Comparison of ENCODE assay signal across 17 mouse cellular contexts in genomic region chr5:121462967-121463366, GRCm38 (mm10). TPM values are rescaled to one million over a fixed set of nuclear protein-coding genes. Genes with fewer than 3 reads are reported as not detected.
A peak's percentile ranks its signal among the peaks of the same experiment; 100 is the strongest.
DNase-seq lines count a peak whose midpoint lies in the region; ATAC-seq and TF ChIP-seq lines count a peak whose summit lies in the region.
"Had no signal": no experiment of that assay in that cellular context is flagged by ENCODE, and none has a peak within 500 bp of the region (broad histone marks: within the 10 kb centered on the region; RNA-seq: fewer than 3 reads in every experiment).

No protein-coding gene starts in this region.

- H3K9me3 ChIP-seq in intestine, embryonic 14.5 days (ENCODE audit: control insufficient read depth, low read length) = no peaks in the 10 kb centered on the region
- H3K9me3 ChIP-seq in kidney, postnatal 0 days (replicated peaks; ENCODE audit: low read length) = no peaks in the 10 kb centered on the region
- H3K9me3 ChIP-seq in lung, postnatal 0 days (ENCODE audit: low read length) = no peaks in the 10 kb centered on the region
- no peaks in the 10 kb centered on the region for H3K9me3 ChIP-seq in hindbrain, embryonic 14.5 days (ENCODE audit: control insufficient read depth, low read length)
- H3K9me3 ChIP-seq: embryonic facial prominence, embryonic 10.5 days; midbrain, embryonic 15.5 days had no signal

- WGBS in intestine, embryonic 14.5 days = 44% methylated on average over 5 of the region's 5 CpGs
- 36% methylated on average over 5 of the region's 5 CpGs for WGBS in kidney, postnatal 0 days
- WGBS in lung, postnatal 0 days = 40% methylated on average over 5 of the region's 5 CpGs
- 77% methylated on average over 5 of the region's 5 CpGs for WGBS in hindbrain, embryonic 14.5 days

- no peaks in the 10 kb centered on the region; the same call in 1 of the 2 replicates for H3K4me1 ChIP-seq in intestine, embryonic 14.5 days (replicated peaks; ENCODE audit: control insufficient read depth, insufficient read depth, low read length)
- H3K4me1 ChIP-seq in kidney, postnatal 0 days (replicated peaks; ENCODE audit: insufficient read depth, low read length) = 0 out of 2 replicates have a peak, but pooled peaks cover 2% of the 10 kb centered on the region
- no peaks in the 10 kb centered on the region for H3K4me1 ChIP-seq in lung, postnatal 0 days (ENCODE audit: insufficient read depth, low read depth, low read length)
- H3K4me1 ChIP-seq in hindbrain, embryonic 14.5 days (replicated peaks; ENCODE audit: control insufficient read depth, insufficient read depth, low read length) = no peaks in the 10 kb centered on the region
- H3K4me1 ChIP-seq: midbrain, embryonic 15.5 days had no signal

- H3K9ac ChIP-seq in intestine, embryonic 14.5 days (ENCODE audit: low read length) = no peak overlapping the region
- H3K9ac ChIP-seq in kidney, postnatal 0 days (ENCODE audit: low read depth, low read length) = peak overlapping the region; percentile 35; the same call in 1 of the 2 replicates
- H3K9ac ChIP-seq in lung, postnatal 0 days (replicated peaks; ENCODE audit: low read depth) = no peak overlapping the region
- no peak overlapping the region for H3K9ac ChIP-seq in hindbrain, embryonic 14.5 days
- H3K9ac ChIP-seq: lung, embryonic 14.5 days; midbrain, embryonic 15.5 days had no signal

- no peak for TF ChIP-seq CTCF in kidney, postnatal 0 days (IDR thresholded peaks at IDR 0.05; ENCODE audit: low read depth)
- no peak for TF ChIP-seq CTCF in lung, postnatal 0 days (IDR thresholded peaks at IDR 0.05)

- no peaks in the 10 kb centered on the region for H3K36me3 ChIP-seq in intestine, embryonic 14.5 days (ENCODE audit: control insufficient read depth, insufficient read depth, low read length)
- no peaks in the 10 kb centered on the region for H3K36me3 ChIP-seq in kidney, postnatal 0 days (ENCODE audit: insufficient read depth, low read length)
- H3K36me3 ChIP-seq in lung, postnatal 0 days (ENCODE audit: insufficient read depth, low read length) = no peaks in the 10 kb centered on the region
- H3K36me3 ChIP-seq in hindbrain, embryonic 14.5 days (replicated peaks; ENCODE audit: control insufficient read depth, insufficient read depth) = no peaks in the 10 kb centered on the region
- H3K36me3 ChIP-seq: embryonic facial prominence, embryonic 10.5 days; midbrain, embryonic 15.5 days had no signal

- H3K27ac ChIP-seq in intestine, embryonic 14.5 days (ENCODE audit: low read depth) = no peak overlapping the region
- peak overlapping the region; percentile 85 for H3K27ac ChIP-seq in kidney, postnatal 0 days
- peak overlapping the region; percentile 70 for H3K27ac ChIP-seq in lung, postnatal 0 days (ENCODE audit: low read length)
- no peak overlapping the region for H3K27ac ChIP-seq in hindbrain, embryonic 14.5 days
- H3K27ac ChIP-seq: embryonic facial prominence, embryonic 10.5 days; left cerebral cortex, adult 2 months; midbrain, embryonic 15.5 days had no signal

- peak; percentile 65; the same call in 1 of the 2 replicates for ATAC-seq in erythroblast, adult 5-6 weeks (replicated peaks; ENCODE audit: low FRiP score, poor library complexity, severe bottlenecking)
- 0 out of 2 replicates have a peak, but pooled peaks have one; percentile 55 for ATAC-seq in intestine, embryonic 14.5 days (replicated peaks; ENCODE audit: low FRiP score, low TSS enrichment, low read depth)
- ATAC-seq in kidney, postnatal 0 days (replicated peaks; ENCODE audit: low FRiP score, low read depth) = peak; percentile 76; the same call in 1 of the 2 replicates
- ATAC-seq in lung, postnatal 0 days = peak; percentile 90
- ATAC-seq in megakaryocyte-erythroid progenitor cell, adult 5-6 weeks (replicated peaks; ENCODE audit: low FRiP score, low TSS enrichment, poor library complexity, severe bottlenecking) = no peak
- ATAC-seq in hindbrain, embryonic 14.5 days (ENCODE audit: low FRiP score) = no peak
- ATAC-seq: midbrain, embryonic 15.5 days had no signal

- no peak for DNase-seq in intestine, embryonic 14.5 days (ENCODE audit: low spot score)
- no peak for DNase-seq in kidney, postnatal 0 days (ENCODE audit: low spot score)
- DNase-seq in lung, postnatal 0 days (ENCODE audit: low spot score) = peak; percentile 75
- no peak for DNase-seq in right cerebral cortex, postnatal 4 days
- no peak for DNase-seq in left cerebral cortex, adult 8-10 months (ENCODE audit: low spot score in 2 of 2)
- DNase-seq in hindbrain, embryonic 14.5 days (ENCODE audit: low spot score) = no peak
- DNase-seq: cerebellum, postnatal 25 days; heart, postnatal 4 days; lung, embryonic 14.5 days; right cerebral cortex, postnatal 25 days; thymus, postnatal 4 days had no signal

- H3K4me2 ChIP-seq in intestine, embryonic 14.5 days (ENCODE audit: low read length) = no peak overlapping the region
- H3K4me2 ChIP-seq in kidney, postnatal 0 days (ENCODE audit: low read length) = peak overlapping the region; percentile 35
- H3K4me2 ChIP-seq in lung, postnatal 0 days (replicated peaks; ENCODE audit: low read depth, low read length) = peak overlapping the region; percentile 15; the same call in 1 of the 2 replicates
- no peak overlapping the region for H3K4me2 ChIP-seq in hindbrain, embryonic 14.5 days (replicated peaks)
- H3K4me2 ChIP-seq: lung, embryonic 14.5 days; midbrain, embryonic 15.5 days had no signal

- H3K27me3 ChIP-seq in intestine, embryonic 14.5 days (replicated peaks; ENCODE audit: control insufficient read depth, insufficient read depth, low read length) = no peaks in the 10 kb centered on the region
- H3K27me3 ChIP-seq in kidney, postnatal 0 days (ENCODE audit: insufficient read depth, low read length) = no peaks in the 10 kb centered on the region
- no peaks in the 10 kb centered on the region for H3K27me3 ChIP-seq in lung, postnatal 0 days (replicated peaks; ENCODE audit: insufficient read depth, low read length)
- H3K27me3 ChIP-seq in hindbrain, embryonic 14.5 days (ENCODE audit: control insufficient read depth, insufficient read depth, low read length) = no peaks in the 10 kb centered on the region
- H3K27me3 ChIP-seq: midbrain, embryonic 15.5 days had no signal

- no peak overlapping the region for H3K4me3 ChIP-seq in intestine, embryonic 14.5 days (ENCODE audit: low read depth, low read length)
- H3K4me3 ChIP-seq in kidney, postnatal 0 days (replicated peaks; ENCODE audit: low read depth, low read length) = no peak overlapping the region
- no peak overlapping the region for H3K4me3 ChIP-seq in lung, postnatal 0 days (ENCODE audit: low read depth, low read length)
- H3K4me3 ChIP-seq in hindbrain, embryonic 14.5 days (replicated peaks; ENCODE audit: low read length) = no peak overlapping the region
- H3K4me3 ChIP-seq: embryonic facial prominence, embryonic 10.5 days; left cerebral cortex, adult 2 months; midbrain, embryonic 15.5 days had no signal

- TF ChIP-seq EP300 in lung, postnatal 0 days (IDR thresholded peaks at IDR 0.05) = no peak

RNA-seq across cellular contexts. Expression of gene Erp29, which starts 10.7 kb away (rescaled TPM):
- total RNA-seq in erythroblast, adult 5-6 weeks (2015; ENCODE audit: low replicate concordance) = 37.8 and 44.6 TPM in 2 replicates
- 76.1 and 121 TPM in 2 replicates for total RNA-seq in erythroblast, adult 5-6 weeks (2017; ENCODE audit: low replicate concordance)
- polyA plus RNA-seq in intestine, embryonic 14.5 days (2014; fragmentation: Nextera tagmentation; extraction: Ambion mirVana) = 164 and 167 TPM in 2 replicates
- 190 and 195 TPM in 2 replicates for polyA plus RNA-seq in kidney, postnatal 0 days (2015; fragmentation: Nextera tagmentation; extraction: Ambion mirVana)
- polyA plus RNA-seq in lung, postnatal 0 days (2015; fragmentation: Nextera tagmentation; extraction: Ambion mirVana) = 122 and 123 TPM in 2 replicates
- 191 and 257 TPM in 2 replicates for total RNA-seq in megakaryocyte-erythroid progenitor cell, adult 5-6 weeks (2014; fragmentation: Nextera tagmentation)
- total RNA-seq in megakaryocyte-erythroid progenitor cell, adult 5-6 weeks (2017) = 422 and 491 TPM in 2 replicates
- total RNA-seq in left cerebral cortex, adult 8-10 months (2022) = 100 to 1,000 TPM; 116 to 148 (median 130) TPM
- polyA plus RNA-seq in hindbrain, embryonic 14.5 days (2014; fragmentation: Nextera tagmentation; extraction: Ambion mirVana) = 146 and 147 TPM in 2 replicates

RNA-seq across cellular contexts. Expression of gene Tmem116, which starts 11.3 kb away (rescaled TPM):
- total RNA-seq in erythroblast, adult 5-6 weeks (2015; ENCODE audit: low replicate concordance) = not detected in 2 replicates
- 0.42 and 1.4 TPM in 2 replicates for total RNA-seq in erythroblast, adult 5-6 weeks (2017; ENCODE audit: low replicate concordance)
- 1.8 and 2.7 TPM in 2 replicates for polyA plus RNA-seq in intestine, embryonic 14.5 days (2014; fragmentation: Nextera tagmentation; extraction: Ambion mirVana)
- 32.7 and 36.8 TPM in 2 replicates for polyA plus RNA-seq in kidney, postnatal 0 days (2015; fragmentation: Nextera tagmentation; extraction: Ambion mirVana)
- 36.1 and 40.4 TPM in 2 replicates for polyA plus RNA-seq in lung, postnatal 0 days (2015; fragmentation: Nextera tagmentation; extraction: Ambion mirVana)
- not detected in 2 replicates for total RNA-seq in megakaryocyte-erythroid progenitor cell, adult 5-6 weeks (2014; fragmentation: Nextera tagmentation)
- total RNA-seq in megakaryocyte-erythroid progenitor cell, adult 5-6 weeks (2017) = 2.3 TPM in 1 of 2 replicates, not detected in the other
- total RNA-seq in left cerebral cortex, adult 8-10 months (2022) = 10 to 100 TPM in 1 of 4 experiments, 1 to 10 TPM in 3; 6.6 to 10.1 (median 7.8) TPM
- 1.2 and 1.9 TPM in 2 replicates for polyA plus RNA-seq in hindbrain, embryonic 14.5 days (2014; fragmentation: Nextera tagmentation; extraction: Ambion mirVana)

RNA-seq across cellular contexts. Expression of gene Adam1b, which starts 40.3 kb away (rescaled TPM):
- not detected in 2 replicates for total RNA-seq in erythroblast, adult 5-6 weeks (2015; ENCODE audit: low replicate concordance)
- total RNA-seq in erythroblast, adult 5-6 weeks (2017; ENCODE audit: low replicate concordance) = not detected in 2 replicates
- polyA plus RNA-seq in intestine, embryonic 14.5 days (2014; fragmentation: Nextera tagmentation; extraction: Ambion mirVana) = 0.07 and 0.16 TPM in 2 replicates
- 0.12 and 0.28 TPM in 2 replicates for polyA plus RNA-seq in kidney, postnatal 0 days (2015; fragmentation: Nextera tagmentation; extraction: Ambion mirVana)
- 0.14 and 0.38 TPM in 2 replicates for polyA plus RNA-seq in lung, postnatal 0 days (2015; fragmentation: Nextera tagmentation; extraction: Ambion mirVana)
- 0.39 TPM in 1 of 2 replicates, not detected in the other for total RNA-seq in megakaryocyte-erythroid progenitor cell, adult 5-6 weeks (2014; fragmentation: Nextera tagmentation)
- not detected in 2 replicates for total RNA-seq in megakaryocyte-erythroid progenitor cell, adult 5-6 weeks (2017)
- not detected for total RNA-seq in left cerebral cortex, adult 8-10 months (2022)
- polyA plus RNA-seq in hindbrain, embryonic 14.5 days (2014; fragmentation: Nextera tagmentation; extraction: Ambion mirVana) = not detected in 2 replicates
- total RNA-seq: heart, adult 8-10 months; heart, postnatal 4 days had no signal
- polyA plus RNA-seq: embryonic facial prominence, embryonic 10.5 days; lung, embryonic 14.5 days had no signal

Comparison
In these comparisons a context has a peak if more than half of its experiments do, and no peak if none do; other contexts are left out.
1. ATAC-seq: peak in erythroblast, adult 5-6 weeks (single experiment), intestine, embryonic 14.5 days (single experiment), kidney, postnatal 0 days (single experiment) and lung, postnatal 0 days (single experiment); none in megakaryocyte-erythroid progenitor cell, adult 5-6 weeks (single experiment) and hindbrain, embryonic 14.5 days (single experiment).
2. H3K27ac ChIP-seq: peak in kidney, postnatal 0 days (single experiment) and lung, postnatal 0 days (single experiment); none in intestine, embryonic 14.5 days (single experiment) and hindbrain, embryonic 14.5 days (single experiment).
3. H3K4me2 ChIP-seq: peak in kidney, postnatal 0 days (single experiment) and lung, postnatal 0 days (single experiment); none in intestine, embryonic 14.5 days (single experiment) and hindbrain, embryonic 14.5 days (single experiment).